Mouse (Mus musculus): Measurements from ENCODE around the gene Gfap.

DNA sequence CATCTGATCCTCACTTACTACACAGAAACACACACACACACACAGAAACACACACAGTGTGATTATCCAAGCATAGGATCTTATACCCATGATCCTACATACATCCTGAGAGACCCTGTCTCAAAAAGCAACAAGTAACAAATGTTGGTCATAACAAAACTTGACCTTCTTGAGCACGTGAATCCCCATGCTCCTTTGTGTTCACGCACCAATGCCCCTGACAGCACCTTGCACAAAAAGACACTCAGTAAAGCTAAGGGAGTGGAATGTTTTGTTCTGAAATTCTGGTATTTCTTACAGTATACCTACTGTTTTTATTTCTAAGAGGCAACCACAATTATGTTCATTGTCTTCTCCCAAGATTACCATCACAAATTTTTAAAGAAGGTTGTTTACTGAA lies 21.2 kb downstream of the Gfap start:
- no peak for TF ChIP-seq CTCF (IDR thresholded peaks at IDR 0.05; ENCODE audit: low read depth)
- no peak for TF ChIP-seq EP300 (IDR thresholded peaks at IDR 0.05; ENCODE audit: low read depth)
